Mouse (Mus musculus): ENCODE measurements around the gene Nfe2.

- no peak for TF ChIP-seq CTCF (IDR thresholded peaks at IDR 0.05; ENCODE audit: low read depth)
- no peak for TF ChIP-seq EP300 (IDR thresholded peaks at IDR 0.05; ENCODE audit: low read depth)
These were observed 39.1 kb upstream of the Nfe2 start for GRCm38 (mm10) chr15:103297313-103297712.

Data from liver, postnatal 0 days (tissue).